Mouse (Mus musculus) liver, adult 2 months (tissue): Measurements from ENCODE around the gene Sgca. TPM values are rescaled to one million over a fixed set of nuclear protein-coding genes. Genes with fewer than 3 reads are reported as not detected.

Experiments used
- DNase-seq: peaks from one replicate; pipeline ENCODE4 v3.0.0-alpha.2; 2011; ENCODE audit warnings: low read depth, low spot score; ENCODE audit errors: extremely low read depth
- H3K27ac ChIP-seq: fragments of 200-500 bp; replicated peaks from 2 replicates; pipeline ENCODE4 v1.5.1; 2012; ENCODE audit warnings: low read depth, mild to moderate bottlenecking, control low read depth, inconsistent platforms, low read length; ENCODE audit not compliant: insufficient read depth
- H3K27me3 ChIP-seq: fragments of 200-500 bp; 2 replicates; pipeline ENCODE4 v1.6.1; 2012; ENCODE audit warnings: mild to moderate bottlenecking, moderate library complexity, low read length, inconsistent platforms; ENCODE audit not compliant: control insufficient read depth, insufficient read depth
- H3K36me3 ChIP-seq: fragments of 200-500 bp; 2 replicates; pipeline ENCODE4 v1.6.1; 2012; ENCODE audit warnings: low read length, inconsistent platforms; ENCODE audit not compliant: control insufficient read depth, insufficient read depth
- H3K4me1 ChIP-seq: fragments of 200-500 bp; 2 replicates; pipeline ENCODE4 v1.6.1; 2011; ENCODE audit warnings: low read length; ENCODE audit not compliant: control insufficient read depth, insufficient read depth
- H3K4me3 ChIP-seq: fragments of 200-500 bp; 2 replicates; pipeline ENCODE4 v1.5.1; 2011; ENCODE audit warnings: low read depth, mild to moderate bottlenecking, control low read depth, low read length, moderate library complexity; ENCODE audit not compliant: insufficient read depth
- H3K79me2 ChIP-seq: fragments of 200-500 bp; 2 replicates; pipeline ENCODE4 v1.6.1; 2012; ENCODE audit warnings: inconsistent platforms, mild to moderate bottlenecking, low read length, moderate library complexity; ENCODE audit not compliant: control insufficient read depth, insufficient read depth
- H3K9ac ChIP-seq: fragments of 200-500 bp; 2 replicates; pipeline ENCODE4 v1.6.1; 2012; ENCODE audit warnings: low read depth, mild to moderate bottlenecking, control low read depth, inconsistent platforms, low read length
- CTCF ChIP-seq: fragments of 200-500 bp; IDR thresholded peaks from 2 replicates; pipeline ENCODE4 v1.5.1; 2011; ENCODE audit warnings: low read depth, low read length, control low read depth
- POLR2A ChIP-seq: fragments of 200-500 bp; IDR thresholded peaks from 2 replicates; pipeline ENCODE4 v1.6.1; 2011; ENCODE audit warnings: low read length, control low read depth; ENCODE audit not compliant: insufficient read depth; ENCODE audit errors: extremely low read depth
- WGBS: fragments of 180-500 bp; shearing (Covaris S2); methylation state at CpG from one replicate; pipeline ENCODE4 v1.1.7; 2018; 5-methylcytosine and 5-hydroxymethylcytosine counted together
- polyA plus RNA-seq: library from polyadenylated mRNA; depleted of rRNA; stranded (reverse); fragments of >200 nt; gene quantifications from 2 replicates; pipeline ENCODE4 v1.2.3, GENCODE M21; 2012
- total RNA-seq: library from RNA; depleted of rRNA; stranded (reverse); fragments of >200 nt; gene quantifications from 2 replicates; pipeline ENCODE4 v1.2.3, GENCODE M21; 2014

Gene Sgca
- total and polyA plus RNA-seq, 2 experiments, result 0.09 TPM; not detected in 1

- no peaks in the 10 kb centered on the region for H3K79me2 ChIP-seq
- no peaks in the 10 kb centered on the region; the same call in 1 of the 2 replicates for H3K4me1 ChIP-seq
- H3K9ac ChIP-seq, result no peak overlapping the region
- no peak for DNase-seq
- 48% methylated on average over 9 of the region's 9 CpGs for WGBS
- TF ChIP-seq POLR2A, result no peak
- TF ChIP-seq CTCF, result no peak
- H3K27me3 ChIP-seq, result no peaks in the 10 kb centered on the region
- H3K36me3 ChIP-seq, result no peaks in the 10 kb centered on the region
- H3K27ac ChIP-seq, result no peak overlapping the region
- H3K4me3 ChIP-seq, result no peak overlapping the region
These were observed 2.2 kb upstream of the Sgca start for GRCm38 (mm10) chr11:94978178-94978915.

- Histone ChIP-seq H3K36me3 (no peaks in the 10 kb centered on the region), H3K4me3 (no peak overlapping the region), H3K9ac (no peak overlapping the region), H3K27me3 (no peaks in the 10 kb centered on the region), H3K79me2 (no peaks in the 10 kb centered on the region), H3K4me1 (no peaks in the 10 kb centered on the region; the same call in 1 of the 2 replicates), H3K27ac (no peak overlapping the region)
- no peak for DNase-seq
- no peak for TF ChIP-seq POLR2A
- TF ChIP-seq CTCF, result no peak
- whole genome bisulfite sequencing, result 58% methylated on average over 2 of the region's 2 CpGs
These were observed 1.2 kb downstream of the Sgca start for GRCm38 (mm10) chr11:94974951-94975350.

- Histone ChIP-seq H3K36me3 (no peaks in the 10 kb centered on the region), H3K4me3 (no peak overlapping the region), H3K79me2 (no peaks in the 10 kb centered on the region), H3K4me1 (no peaks in the 10 kb centered on the region), H3K27me3 (no peaks in the 10 kb centered on the region), H3K9ac (no peak overlapping the region), H3K27ac (no peak overlapping the region)
- DNase-seq, result no peak
- TF ChIP-seq CTCF, result no peak
- no peak for TF ChIP-seq POLR2A
- WGBS, result 76% methylated on average over 4 of the region's 4 CpGs
These were observed 2.8 kb downstream of the Sgca start for GRCm38 (mm10) chr11:94973313-94973712.

- Histone ChIP-seq H3K27me3 (no peaks in the 10 kb centered on the region), H3K9ac (no peak overlapping the region), H3K4me3 (no peak overlapping the region), H3K79me2 (no peaks in the 10 kb centered on the region), H3K4me1 (no peaks in the 10 kb centered on the region), H3K36me3 (no peaks in the 10 kb centered on the region), H3K27ac (no peak overlapping the region)
- 72% methylated on average over 5 of the region's 5 CpGs for WGBS
- no peak for TF ChIP-seq POLR2A
- no peak for DNase-seq
These were observed 3.2 kb downstream of the Sgca start for GRCm38 (mm10) chr11:94972887-94973286.

- H3K27me3 ChIP-seq, result no peaks in the 10 kb centered on the region
- DNase-seq, result no peak
- no peak overlapping the region for H3K27ac ChIP-seq
- H3K79me2 ChIP-seq, result no peaks in the 10 kb centered on the region
- no peak overlapping the region for H3K9ac ChIP-seq
- 62% methylated on average over 16 of the region's 16 CpGs for WGBS
- TF ChIP-seq POLR2A (no peak), CTCF (no peak)
- no peaks in the 10 kb centered on the region for H3K4me1 ChIP-seq
- no peaks in the 10 kb centered on the region for H3K36me3 ChIP-seq
- no peak overlapping the region for H3K4me3 ChIP-seq
These were observed 4.1 kb downstream of the Sgca start for GRCm38 (mm10) chr11:94971895-94972615.
